Mouse (Mus musculus): ENCODE measurements around the gene Batf3.
"Not testable (repeated sequence)": the region's sequence is repeated elsewhere in the genome, so short reads cannot be mapped to it uniquely, and the experiment has no call there.

Gene Batf3

GRCm38 (mm10) chr1:191131692-191132091 is 34.0 kb downstream of the Batf3 start:
- no peak for DNase-seq (ENCODE audit: low spot score in 2 of 2)

- no peak for DNase-seq (ENCODE audit: low spot score in 2 of 2)
Measured at GRCm38 (mm10) chr1:191132240-191132639, 34.6 kb downstream of the Batf3 start.

- no peak for DNase-seq (ENCODE audit: low spot score in 2 of 2)
Measured at GRCm38 (mm10) chr1:191132934-191133333, 35.3 kb downstream of the Batf3 start.

GRCm38 (mm10) chr1:191135406-191135805 is 37.8 kb downstream of the Batf3 start:
- no peak for DNase-seq (ENCODE audit: low spot score in 2 of 2)

- DNase-seq (ENCODE audit: low spot score in 2 of 2) = no peak
Measured at GRCm38 (mm10) chr1:191138436-191138835, 40.8 kb downstream of the Batf3 start.

- no peak for DNase-seq (ENCODE audit: low spot score in 2 of 2)
Measured at GRCm38 (mm10) chr1:191138874-191139495, 41.3 kb downstream of the Batf3 start.

- no peak for DNase-seq (ENCODE audit: low spot score in 2 of 2)
Measured at GRCm38 (mm10) chr1:191140983-191141382, 43.3 kb downstream of the Batf3 start.

- not testable (repeated sequence) for DNase-seq (ENCODE audit: low spot score in 2 of 2)
Measured at GRCm38 (mm10) chr1:191149489-191149888, 51.8 kb downstream of the Batf3 start.

- no peak for DNase-seq (ENCODE audit: low spot score in 2 of 2)
Measured at GRCm38 (mm10) chr1:191150924-191151605, 53.4 kb downstream of the Batf3 start.

- peak in 1 of 2 experiments; percentile 41 for DNase-seq (ENCODE audit: low spot score in 2 of 2)
Measured at GRCm38 (mm10) chr1:191153052-191153451, 55.4 kb downstream of the Batf3 start.

- no peak for DNase-seq (ENCODE audit: low spot score in 2 of 2)
Measured at GRCm38 (mm10) chr1:191154314-191154713, 56.7 kb downstream of the Batf3 start.

All from right cerebral cortex, postnatal 10 days (tissue).